Mouse (Mus musculus) megakaryocyte, adult 5-6 weeks (primary cell): Measurements from ENCODE around the gene Fzr1. TPM values are rescaled to one million over a fixed set of nuclear protein-coding genes. Genes with fewer than 3 reads are reported as not detected.

ENCODE experiments used
- ATAC-seq: 2 replicates; pipeline ENCODE4 v1.8.0; 2016; ENCODE audit warnings: mild to moderate bottlenecking, inconsistent platforms; ENCODE audit not compliant: poor library complexity, severe bottlenecking
- total RNA-seq, 2 experiments: library from RNA; stranded (forward) in 1 of 2; stranded (reverse) in 1 of 2; fragments of 153-499, 151-499 nt in 1 of 2; fragments of 221-1000, 200-1000 nt in 1 of 2; gene quantifications; 2 replicates each; pipeline versions ENCODE4 v1.2.3 to v1.2.4; 2015 to 2017

The Fzr1 gene
- total RNA-seq (2015) (22.7 and 23.8 TPM in 2 replicates), total RNA-seq (2017) (20.9 and 24.0 TPM in 2 replicates)

DNA sequence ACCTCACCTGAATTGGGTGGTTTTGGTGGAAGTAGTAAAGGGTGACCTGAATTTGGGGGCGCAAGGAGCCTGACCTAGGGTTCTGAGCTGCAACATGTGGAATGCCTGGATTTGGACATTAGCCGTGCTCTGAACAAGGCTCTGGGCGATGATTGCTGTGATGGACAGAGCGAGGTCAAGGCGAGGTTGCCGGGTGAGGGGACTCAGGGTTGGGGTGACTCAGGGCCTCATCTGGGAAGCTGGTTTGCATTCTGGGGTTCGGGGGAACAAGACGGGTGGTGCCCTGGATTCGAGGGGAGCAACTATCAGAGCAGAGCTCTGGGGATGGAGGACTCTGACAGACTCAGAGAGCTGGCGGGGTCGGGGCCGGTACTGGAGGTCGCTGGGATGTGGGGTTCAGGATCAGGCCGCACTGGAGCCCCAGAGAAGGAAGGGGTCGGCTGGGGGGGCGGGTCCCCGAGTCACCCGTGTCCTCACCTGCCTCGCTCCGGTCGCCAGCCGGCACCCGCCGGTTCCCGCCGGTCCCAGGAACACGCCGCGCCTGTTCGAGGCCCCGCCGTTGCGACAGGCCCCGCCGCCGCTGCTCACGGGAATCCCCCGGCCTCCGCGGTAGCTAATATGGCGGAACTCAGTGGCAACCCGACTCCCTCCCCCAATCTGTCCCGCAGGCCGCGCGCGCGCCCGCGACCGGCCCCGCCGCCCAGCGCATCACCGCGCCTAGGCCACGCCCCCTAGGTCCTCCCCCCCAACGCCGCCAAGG, at the start of gene Fzr1:
Gene Fzr1, minus strand, starts transcription at position 724 of the 760 bp plus-strand sequence.
- ATAC-seq: no peak

DNA sequence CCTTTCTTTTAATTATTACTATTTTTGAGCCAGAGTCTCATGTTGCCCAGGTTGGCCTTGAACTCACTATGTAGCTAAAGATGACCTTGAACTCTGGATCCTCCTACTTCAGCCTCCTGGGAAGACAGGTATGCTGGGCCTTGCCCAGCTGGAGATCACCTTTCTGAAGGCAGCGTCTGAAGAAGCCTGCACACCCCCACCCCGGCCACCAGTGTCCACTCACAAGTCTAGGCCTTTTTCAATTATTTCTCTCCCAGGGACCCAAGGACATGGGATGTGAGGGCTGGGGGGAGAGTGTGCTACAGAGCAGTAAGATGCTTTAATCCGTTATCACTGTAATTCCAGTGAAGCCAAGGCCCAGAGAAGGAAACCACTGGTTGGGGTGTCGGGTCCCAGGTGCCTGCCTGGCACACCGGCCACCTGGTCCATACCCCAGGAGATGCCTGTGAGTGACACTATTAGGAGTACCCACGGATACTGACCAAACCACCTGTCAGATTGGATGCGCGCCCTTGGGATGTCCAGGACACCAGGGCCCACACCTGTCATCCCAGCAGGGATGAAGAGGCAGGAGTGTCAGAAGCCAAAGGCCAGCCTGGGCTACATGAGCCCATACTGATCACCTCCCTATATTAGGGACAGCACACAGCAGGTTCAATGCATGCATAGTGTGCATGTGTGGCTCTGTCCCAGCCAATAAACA, 49.6 kb upstream of the Fzr1 start:
- no peak for ATAC-seq

DNA sequence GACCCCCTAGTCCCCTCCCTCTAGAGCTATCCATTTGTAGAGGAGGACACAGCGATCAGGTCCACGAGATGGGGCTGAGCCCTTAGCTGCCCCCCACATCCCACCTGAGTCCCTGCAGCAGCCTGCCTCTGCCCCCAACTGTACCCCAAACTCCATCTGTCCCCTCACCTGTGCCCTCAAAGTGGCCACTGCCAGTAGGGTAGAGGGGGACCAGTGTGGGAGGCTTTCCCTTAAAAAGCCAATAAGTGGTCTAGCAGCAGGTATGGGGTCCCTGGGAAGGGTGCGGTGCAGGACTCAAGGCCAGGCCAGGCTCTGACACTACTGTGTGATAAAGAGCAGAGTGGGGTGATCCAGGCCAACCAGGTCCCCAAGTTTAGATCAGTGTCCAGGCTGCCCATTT, 49.0 kb upstream of the Fzr1 start:
- ATAC-seq: no peak

DNA sequence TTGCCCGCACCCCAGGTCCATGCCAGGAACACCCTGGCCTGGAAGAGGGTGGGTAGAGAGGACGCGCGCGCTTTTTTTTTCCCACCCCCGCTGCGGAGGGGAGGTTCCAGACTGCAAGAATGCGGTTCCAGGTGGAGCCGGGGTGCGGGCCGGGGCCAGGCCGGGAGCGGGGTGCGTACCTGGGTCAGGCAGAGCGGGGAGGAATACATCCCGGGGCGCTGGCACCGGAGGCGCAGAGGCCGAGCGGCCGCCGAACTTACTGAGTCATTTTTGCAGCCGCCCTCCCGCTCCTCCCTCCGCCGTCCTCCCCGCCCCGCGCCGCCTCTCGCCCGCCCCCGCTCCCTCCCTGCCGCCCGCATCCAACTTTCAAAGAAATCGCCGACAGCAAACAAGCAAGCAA, 48.6 kb upstream of the Fzr1 start:
- peak; percentile 20 for ATAC-seq

DNA sequence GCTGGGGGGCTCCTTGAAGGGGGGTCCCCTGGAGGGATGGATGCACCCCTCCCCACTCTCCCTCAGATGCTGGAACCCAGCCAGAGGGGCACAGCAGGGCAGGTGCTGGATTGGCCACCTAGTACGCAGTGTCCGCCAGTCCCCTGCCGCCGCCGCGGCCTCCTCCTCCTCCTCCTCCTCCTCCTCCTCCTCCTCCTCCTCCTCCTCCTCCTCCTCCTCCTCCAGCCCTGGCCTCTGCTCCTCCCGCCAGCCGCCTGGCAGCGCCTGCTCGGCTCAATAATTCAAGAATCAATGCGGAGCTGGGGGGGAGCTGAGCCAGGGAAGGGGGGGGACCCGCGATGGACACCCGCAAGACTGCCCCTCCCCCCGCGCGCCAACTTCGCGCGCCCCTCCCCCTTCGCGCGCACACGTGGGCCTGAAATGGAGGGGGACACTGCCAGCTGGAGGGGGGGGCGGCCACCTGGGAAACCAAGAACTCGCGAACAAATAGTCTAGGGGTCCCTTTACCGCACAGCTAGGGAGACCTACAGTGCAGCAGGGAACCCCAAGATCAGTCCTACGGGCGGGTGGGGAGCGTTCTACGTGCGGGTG, 47.9 kb upstream of the Fzr1 start:
- ATAC-seq: no peak

DNA sequence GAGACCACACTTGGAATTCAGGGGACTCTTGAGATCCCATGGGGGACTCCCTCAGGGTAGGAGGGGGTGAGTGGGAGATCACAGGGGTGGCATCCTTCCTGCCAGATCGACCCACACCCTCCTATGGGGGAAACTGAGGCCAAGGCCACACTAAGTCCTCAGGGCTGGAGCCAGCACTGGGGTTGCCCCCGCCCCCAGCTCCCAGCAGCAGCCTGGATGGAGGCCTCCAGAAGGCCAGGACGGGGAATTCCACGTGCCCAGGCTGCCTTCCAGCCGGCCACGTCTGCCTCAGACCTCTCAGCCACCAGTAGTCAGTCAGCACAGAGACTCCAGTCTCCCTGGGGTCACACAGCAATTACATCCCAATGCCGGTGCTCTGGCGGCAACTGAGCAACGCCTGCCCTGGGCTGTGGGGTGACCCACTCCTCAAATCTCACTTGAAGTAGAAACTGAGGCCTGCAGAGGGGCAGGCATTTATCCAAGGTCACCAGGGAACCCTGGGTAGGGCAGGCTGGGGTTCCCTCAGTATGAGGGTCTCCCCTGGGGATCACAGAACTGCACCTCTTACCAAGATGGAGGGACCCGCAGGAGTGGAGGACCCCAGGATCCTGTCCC, 47.0 kb upstream of the Fzr1 start:
- no peak for ATAC-seq

DNA sequence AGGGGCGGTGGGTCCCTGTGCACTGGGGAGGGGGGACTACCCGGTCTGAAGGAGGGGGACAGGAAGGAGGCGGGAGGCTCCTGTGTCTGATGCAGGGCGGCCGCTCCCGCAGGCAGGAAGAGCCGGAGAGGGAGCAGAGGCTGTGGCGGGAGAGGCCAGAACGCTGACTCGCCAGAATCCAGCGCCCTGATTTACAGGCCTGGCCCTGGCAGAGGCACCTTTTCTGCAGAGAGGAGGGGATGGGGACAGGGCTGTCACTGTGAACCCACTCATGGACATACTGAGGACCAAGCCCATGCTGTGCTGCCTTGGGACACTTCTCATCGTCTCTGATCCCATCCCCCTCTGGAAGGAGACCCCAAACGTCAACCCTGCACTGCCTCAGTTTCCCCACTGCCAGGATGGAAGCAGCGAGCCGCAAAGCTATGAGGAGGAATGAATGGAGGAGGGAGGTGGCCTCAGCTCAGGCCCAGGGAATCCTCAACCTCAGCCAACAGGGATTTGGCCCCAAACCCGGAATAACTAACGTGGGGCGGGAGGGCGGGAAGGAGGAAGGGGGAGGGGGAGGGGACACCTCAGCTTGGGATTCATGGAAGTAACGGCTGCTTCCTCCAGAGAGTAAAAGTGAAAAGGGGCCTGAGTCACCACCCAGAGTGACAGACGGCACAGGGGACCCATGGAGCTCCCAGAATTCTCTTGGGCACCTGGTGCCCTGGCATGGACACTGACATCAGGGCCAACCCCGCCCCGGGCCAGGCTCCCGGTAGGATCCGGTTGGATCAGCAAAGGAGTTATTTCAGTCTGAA, 46.1 kb upstream of the Fzr1 start:
- no peak for ATAC-seq

DNA sequence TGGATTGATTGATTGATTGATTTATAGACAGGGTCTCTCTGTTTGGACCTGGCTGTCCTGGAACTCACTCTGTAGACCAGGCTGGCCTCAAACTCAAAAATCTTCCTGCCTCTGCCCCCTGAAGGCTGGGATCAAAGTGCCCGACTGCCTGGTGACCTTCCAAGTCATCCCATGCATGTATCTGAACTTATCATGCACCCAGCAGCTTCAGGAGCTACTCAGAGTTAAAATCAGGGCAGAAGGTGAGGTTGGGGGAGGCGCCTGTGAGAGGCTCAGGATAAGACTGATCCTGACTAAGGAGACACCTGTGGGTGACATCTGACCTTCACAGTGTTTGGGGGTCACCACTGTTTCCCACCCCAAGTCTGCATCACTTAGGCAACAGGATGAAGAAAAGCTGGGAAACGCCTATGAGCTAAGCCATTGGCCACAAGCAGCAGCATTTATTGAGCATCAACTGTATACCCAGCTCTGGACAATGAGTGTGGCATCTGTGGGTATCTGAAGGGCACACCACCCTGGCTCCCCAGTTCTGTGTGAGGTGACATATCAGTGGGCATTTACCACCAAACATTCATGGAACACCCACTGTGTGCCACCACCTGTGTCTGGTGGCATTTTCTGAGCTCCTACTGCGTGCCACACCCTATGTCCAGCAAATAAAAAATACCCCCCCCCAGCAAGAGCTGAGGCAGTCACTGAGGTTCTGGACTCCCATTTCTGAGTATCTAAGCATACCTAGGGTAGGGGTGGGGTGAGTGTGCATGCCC, 45.3 kb upstream of the Fzr1 start:
- no peak for ATAC-seq

DNA sequence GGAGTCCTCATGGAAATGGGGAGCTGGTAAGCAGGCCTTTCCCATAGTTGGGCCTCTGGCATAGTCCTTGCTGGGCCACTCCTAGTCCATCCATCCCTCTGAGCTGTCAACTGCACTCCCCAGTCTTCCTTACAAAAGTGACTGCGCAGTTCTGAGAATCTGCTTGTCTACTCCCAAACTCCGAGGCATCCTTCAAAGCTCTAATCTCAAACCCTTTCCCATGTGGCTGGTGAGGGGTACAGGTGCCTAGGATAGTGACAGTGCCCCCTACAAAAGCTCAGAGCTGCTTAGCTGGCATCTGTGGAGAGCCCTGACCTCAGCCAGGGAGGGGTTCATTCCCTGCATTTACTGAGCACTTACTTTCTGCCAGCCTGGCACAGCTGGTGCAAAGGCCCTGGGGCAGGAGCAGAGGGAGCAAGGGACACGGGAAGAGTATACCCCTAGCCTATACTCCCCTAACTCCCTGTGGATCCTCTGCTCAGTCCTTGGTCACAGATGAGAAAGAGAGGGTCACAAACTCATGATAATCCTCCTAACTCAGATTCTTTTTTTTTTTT, 44.4 kb upstream of the Fzr1 start:
- no peak for ATAC-seq

DNA sequence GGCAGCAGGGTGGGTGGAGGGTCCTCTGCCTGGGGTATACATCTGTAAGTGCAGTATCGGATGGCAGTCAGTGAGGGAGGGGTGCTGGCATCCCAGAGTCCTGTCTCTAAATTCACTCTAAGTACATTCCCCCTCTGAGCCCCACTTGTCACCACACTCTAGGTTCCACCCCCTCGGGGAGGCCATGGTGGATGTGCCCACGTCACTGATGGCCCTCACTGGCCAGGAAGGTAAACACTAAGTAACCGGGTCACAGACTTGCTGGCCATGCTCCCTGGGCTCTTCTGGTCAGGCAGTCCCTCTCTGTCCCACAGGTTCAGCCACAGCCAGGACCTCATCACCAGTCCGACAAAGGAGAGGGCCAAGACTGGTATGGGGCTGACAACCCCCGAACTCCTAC, 43.9 kb upstream of the Fzr1 start:
- no peak for ATAC-seq

DNA sequence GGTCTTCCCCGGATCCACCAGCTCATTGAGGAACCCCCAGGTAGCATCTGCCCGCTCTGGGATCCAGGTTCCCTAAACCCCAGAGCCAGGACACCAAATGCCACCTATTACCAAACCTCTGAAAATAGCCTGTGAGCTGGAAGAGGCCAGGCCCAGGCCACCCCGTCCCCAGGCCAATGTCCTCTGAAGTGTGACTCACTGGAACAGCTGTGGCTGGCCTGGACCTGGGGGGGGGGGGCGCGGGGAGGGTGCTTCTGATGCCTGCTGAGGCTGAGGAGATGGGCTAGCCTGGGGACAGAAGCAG, 43.4 kb upstream of the Fzr1 start:
- ATAC-seq: no peak

DNA sequence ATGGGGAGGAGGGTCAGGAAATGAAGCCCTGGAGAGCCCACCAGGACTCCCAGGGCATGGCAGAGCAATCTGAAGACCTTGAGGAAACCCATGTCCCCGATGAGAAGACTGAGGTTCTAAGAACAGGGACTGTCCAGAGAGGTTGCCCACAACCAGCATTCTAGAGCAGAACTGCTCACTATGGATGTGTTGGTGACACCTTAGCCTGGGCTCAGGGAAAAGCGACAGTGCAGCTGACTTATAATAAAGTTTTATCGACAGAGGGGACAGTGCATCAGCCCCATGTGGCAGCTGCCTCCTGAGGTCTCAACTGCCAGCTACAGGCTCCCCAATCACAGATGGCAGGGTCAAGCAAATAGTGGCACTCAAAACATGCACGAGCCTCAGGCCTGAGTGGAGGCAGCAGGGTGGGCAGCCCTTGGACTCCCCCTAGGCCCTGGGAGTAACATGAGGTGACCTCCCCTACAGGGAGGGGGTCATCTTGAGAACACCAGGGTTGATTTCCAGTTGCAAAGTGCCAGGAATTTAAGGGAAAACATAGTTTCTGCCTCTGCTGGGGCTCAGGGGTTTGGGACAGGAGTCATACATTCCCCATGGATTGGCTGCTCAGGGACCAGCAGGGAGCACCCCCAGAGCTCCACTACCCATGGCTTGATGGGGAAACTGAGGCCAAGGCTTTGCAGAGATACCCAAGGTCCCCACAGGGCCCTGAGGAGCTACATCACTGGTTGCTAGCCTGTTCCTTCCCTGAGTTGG, 42.9 kb upstream of the Fzr1 start:
- no peak for ATAC-seq

DNA sequence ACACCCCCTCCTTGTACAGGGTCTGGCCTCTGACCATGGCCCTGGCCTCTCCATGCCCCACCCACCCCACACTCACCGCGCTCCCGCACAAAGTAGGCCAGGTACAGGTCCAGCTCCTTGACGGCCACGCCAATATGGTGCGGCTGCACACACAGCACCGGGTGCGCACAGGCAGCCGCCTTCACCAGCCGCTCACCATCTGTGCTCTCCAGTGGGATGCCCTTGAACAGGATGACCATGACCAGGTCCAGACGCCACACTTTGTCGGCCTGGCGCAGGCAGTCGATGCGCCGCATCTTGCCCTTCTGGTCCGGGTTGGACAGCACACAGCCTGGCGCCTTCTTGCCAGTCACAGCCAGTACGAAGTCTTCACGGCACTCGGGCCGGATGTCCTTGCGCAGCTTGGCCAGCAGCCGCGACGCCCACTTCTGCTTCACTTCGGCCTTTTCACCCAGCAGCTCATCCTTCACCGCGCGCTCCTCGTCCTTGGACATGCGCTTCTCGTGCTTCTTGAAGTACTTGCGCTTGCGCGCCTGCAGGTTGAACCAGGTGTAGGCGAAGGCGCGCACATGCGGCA, 42.0 kb upstream of the Fzr1 start:
- no peak for ATAC-seq

DNA sequence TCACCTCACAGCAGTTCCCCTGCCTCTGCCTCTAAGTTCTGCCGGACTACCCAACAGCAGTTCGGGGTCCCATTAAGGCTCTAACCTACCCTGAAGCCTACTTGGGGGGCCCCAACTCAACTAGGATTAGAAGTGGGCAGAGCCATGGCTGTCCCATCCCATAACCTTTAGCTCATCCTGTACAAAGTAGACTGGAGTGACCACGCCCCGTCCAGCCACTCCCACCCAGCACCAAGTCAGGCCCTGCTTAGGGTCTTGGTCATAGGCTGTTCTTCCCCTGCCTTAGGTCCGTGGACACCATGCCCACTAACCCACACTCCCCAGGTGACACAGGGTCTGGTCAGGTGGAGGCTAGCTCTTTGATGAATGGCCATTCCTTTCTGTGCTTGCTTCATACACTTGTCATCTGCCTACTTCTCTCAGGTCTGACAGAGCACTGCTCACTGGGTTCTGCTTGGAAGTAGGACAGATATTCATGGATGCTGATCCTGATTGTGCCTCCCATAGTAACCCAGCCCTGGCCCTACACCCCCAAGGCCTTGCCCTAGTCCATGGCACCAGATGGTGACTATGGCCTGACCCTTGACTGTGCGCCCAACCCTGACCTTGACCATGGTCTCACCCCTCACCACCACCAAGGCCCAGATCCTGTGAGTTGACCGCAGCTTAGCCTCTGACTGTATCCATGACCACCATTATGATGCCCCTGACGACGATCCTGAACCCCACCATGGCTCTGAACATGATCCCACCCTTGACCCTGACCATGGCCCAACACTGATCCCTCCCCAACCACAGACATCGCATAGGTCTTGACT, 41.0 kb upstream of the Fzr1 start:
- no peak for ATAC-seq

DNA sequence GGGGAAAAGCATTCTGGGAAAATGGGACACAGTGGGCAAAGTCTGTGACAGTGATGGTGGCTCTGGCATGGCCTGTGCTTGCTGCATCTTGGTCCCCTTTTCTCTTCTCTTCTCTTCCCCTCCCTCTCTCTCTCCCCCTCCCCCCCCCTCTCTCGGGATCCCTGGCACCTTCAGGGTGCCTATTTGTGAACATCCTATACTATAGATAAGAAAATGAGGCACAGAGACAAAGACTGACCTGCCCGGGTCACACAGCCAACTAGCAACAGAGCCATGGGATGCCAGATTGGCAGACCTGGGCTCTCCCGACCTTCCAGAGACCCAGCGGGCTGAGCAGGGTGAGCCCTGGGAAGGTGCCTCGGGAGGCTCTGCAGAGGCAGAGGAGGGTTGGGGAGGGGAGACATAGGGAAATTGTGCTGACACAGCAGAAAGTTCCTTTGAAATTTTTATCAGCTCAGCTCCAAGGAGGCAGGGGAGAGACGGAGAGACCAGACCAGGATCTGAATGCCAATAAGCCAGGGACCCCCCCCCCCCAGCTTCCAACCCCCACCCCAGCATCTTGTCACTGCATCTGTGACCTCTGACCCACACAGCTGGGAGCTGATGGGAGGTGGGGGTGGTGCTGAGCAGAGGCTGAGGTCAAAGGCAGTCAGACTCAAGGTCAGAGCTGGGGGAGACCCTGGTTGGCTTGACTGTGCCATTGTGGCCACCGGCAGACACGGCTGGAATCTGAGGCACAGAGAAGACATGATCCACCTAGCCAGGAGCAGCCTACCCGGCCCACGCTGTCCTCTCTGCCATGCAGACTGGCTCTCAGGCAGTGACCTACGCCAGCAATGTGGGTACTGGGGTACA, 40.1 kb upstream of the Fzr1 start:
- no peak for ATAC-seq

DNA sequence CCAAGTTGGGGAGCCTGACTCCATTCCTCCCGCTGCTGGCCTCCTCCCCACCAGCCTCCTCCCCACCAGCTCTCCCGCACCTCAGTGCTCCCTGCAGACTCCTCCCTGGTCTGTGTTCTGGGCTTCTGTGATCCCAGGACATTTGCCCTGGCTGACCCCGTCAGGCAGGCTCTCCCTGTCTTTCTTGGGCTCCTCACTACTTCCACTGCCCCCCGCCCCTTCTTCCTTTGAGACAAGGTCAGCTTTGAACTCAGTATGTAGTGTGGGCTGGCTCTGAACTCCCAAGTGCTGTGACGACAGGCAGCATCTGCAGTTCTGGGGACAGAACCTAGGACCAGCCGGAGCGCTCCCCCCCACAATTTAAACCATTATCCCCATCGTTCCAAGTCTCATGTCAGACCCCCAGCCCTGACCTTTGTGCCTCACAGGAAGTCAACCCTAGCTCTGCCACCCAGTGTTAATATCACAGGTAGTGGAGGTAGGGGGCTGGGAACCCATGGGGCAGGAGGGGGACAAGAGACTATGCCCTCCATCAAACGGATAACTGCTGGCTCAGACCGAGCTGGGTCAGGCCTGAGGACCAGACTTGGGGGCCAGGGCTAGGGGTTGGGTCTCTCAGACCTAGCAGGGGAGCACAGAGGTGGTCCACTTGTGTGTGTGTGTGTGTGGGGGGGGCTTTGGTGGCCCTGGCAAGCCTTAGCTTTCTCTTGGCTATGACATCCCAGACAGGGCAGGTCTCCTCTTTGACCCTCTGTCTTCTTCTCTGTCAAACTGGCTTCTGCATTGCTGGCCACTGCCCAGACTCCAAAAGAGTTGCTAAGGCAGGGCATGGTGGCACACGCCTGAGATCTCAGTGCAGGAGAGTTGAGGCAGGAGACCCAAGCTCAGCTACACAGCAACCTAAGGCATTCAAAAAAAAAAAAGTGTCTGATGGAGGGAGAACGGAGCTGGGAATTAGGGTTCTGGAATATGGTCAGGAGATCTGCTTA, 39.2 kb upstream of the Fzr1 start:
- no peak for ATAC-seq
